Mouse (Mus musculus) embryonic facial prominence, embryonic 12.5 days (tissue): ENCODE results near the gene Dlg1. TPM values are rescaled to one million over a fixed set of nuclear protein-coding genes. Genes with fewer than 3 reads are reported as not detected.

ENCODE experiments used
- ATAC-seq: fragments of 200-750 bp; cut with Nextera tagmentation; 2 replicates; pipeline ENCODE4 v1.8.0; 2017; ENCODE audit not compliant: insufficient number of reproducible peaks, insufficient read depth, low FRiP score, low TSS enrichment
- H3K27ac ChIP-seq: fragments of 300-500 bp; sonication (generic); 2 replicates; pipeline ENCODE4 v1.5.1; 2016; ENCODE audit warnings: mild to moderate bottlenecking
- H3K27me3 ChIP-seq: fragments of 300-500 bp; sonication (generic); 2 replicates; pipeline ENCODE4 v1.6.1; 2016; ENCODE audit warnings: mild to moderate bottlenecking, moderate library complexity
- H3K36me3 ChIP-seq: fragments of 300-500 bp; sonication (generic); 2 replicates; pipeline ENCODE4 v1.6.1; 2016; ENCODE audit warnings: mild to moderate bottlenecking
- H3K4me1 ChIP-seq: fragments of 300-500 bp; sonication (generic); 2 replicates; pipeline ENCODE4 v1.6.1; 2016
- H3K4me2 ChIP-seq: fragments of 300-500 bp; sonication (generic); replicated peaks from 2 replicates; pipeline ENCODE4 v1.6.1; 2016; ENCODE audit warnings: mild to moderate bottlenecking, moderate library complexity
- H3K4me3 ChIP-seq: fragments of 300-500 bp; sonication (generic); 2 replicates; pipeline ENCODE4 v1.5.1; 2016; ENCODE audit warnings: mild to moderate bottlenecking
- H3K9ac ChIP-seq: fragments of 300-500 bp; sonication (generic); 2 replicates; pipeline ENCODE4 v1.6.1; 2016; ENCODE audit warnings: mild to moderate bottlenecking, moderate library complexity
- H3K9me3 ChIP-seq: fragments of 300-500 bp; sonication (generic); 2 replicates; pipeline ENCODE4 v1.6.1; 2016; ENCODE audit warnings: mild to moderate bottlenecking, moderate library complexity
- WGBS: fragments of 180-500 bp; shearing (Covaris S2); methylation state at CpG from one replicate; pipeline ENCODE4 v1.1.7; 2016; 5-methylcytosine and 5-hydroxymethylcytosine counted together
- polyA plus RNA-seq: library from polyadenylated mRNA; unstranded; fragments of >200 nt; fragmentation: Nextera tagmentation; extraction: Ambion mirVana; gene quantifications from 2 replicates; pipeline ENCODE4 v1.2.1, GENCODE M21; 2016

Dlg1 gene
- polyA plus RNA-seq, result 39.1 and 43.5 TPM in 2 replicates

DNA sequence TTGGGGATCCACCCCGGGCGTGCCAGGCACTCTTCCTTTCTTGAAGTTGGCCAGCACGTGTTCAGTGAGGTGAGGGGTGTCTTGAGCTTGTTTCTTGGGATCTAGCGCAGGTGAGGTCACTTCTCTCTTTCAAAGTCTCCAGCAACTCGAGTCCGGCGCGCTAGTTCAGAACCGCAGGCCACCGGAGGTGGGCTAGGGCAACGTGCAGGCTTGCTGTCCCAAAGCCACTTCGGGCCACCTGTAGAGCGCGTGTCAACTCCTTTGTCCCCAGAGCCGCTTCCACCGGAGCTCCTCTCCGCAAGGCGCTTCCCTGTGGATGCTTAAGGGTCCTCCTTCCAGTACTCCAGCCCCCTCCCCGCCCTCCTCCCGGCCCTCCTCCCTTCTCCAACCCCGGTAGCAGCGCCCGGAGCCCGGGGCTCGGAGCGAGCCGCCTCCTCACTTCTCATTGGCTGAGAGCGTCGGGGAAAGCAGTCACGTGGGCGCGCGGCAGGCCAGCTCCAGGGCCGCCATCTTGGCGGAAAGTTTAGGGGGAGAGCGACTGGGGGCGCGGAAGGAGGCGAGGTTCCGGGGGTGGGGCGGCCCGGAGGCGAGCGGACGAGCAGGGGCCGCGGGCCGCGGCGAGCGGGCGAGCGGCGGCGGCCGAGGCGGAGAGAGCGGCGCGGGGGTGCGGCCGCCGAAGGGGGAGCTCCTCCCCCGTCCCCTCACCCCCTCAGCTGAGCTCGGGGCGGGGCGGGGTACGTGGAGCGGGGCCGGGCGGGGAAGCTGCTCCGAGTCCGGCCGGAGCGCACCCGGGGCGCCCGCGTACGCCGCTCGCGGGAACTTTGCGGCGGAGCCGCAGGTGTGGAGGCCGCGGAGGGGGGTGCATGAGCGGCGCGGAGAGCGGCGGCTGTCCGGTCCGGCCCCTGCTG lies at the start of gene Dlg1:
Gene Dlg1, plus strand, starts transcription at position 65 of the 908 bp plus-strand sequence.
- ATAC-seq, result peak; percentile 97
- Histone ChIP-seq H3K4me2 (peak within 1 kb of the TSS; percentile 75), H3K9me3 (no peaks in the 10 kb centered on the region), H3K36me3 (peaks cover 14% of the 10 kb centered on the region), H3K9ac (peak within 1 kb of the TSS; percentile 86), H3K4me1 (peaks cover 16% of the 10 kb centered on the region), H3K27ac (peak within 1 kb of the TSS; percentile 96), H3K4me3 (peak within 1 kb of the TSS; percentile 81), H3K27me3 (no peaks in the 10 kb centered on the region)
- under 1% methylated on average over 87 of the region's 95 CpGs for WGBS

DNA sequence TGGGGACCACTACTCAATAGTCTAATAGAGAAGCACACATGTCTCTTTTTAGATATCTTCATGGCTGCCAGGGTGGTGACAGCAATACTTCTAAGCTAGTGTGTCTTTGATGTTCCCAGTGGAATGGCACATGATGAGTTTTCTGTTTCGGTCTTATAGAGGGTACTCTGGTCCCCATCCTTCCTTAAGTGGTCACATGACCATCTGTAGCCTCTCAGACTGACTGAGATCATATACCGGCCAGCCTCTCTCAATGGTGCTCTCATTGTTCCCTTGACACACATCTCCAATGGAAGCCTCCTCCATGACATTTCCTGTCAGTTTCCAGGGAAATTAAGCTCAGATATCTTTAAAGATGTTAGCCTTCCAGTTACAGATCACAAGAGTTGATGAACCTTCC lies 46.9 kb upstream of the Dlg1 start:
- 79% methylated on average over 2 of the region's 2 CpGs for WGBS
- no peaks in the 10 kb centered on the region for H3K9me3 ChIP-seq
- H3K4me1 ChIP-seq, result peaks cover 28% of the 10 kb centered on the region; the same call in 1 of the 2 replicates
- H3K4me2 ChIP-seq, result no peak overlapping the region
- no peaks in the 10 kb centered on the region for H3K27me3 ChIP-seq
- no peaks in the 10 kb centered on the region for H3K36me3 ChIP-seq
- H3K27ac ChIP-seq, result no peak overlapping the region
- H3K9ac ChIP-seq, result no peak overlapping the region
- no peak overlapping the region for H3K4me3 ChIP-seq
- no peak for ATAC-seq

DNA sequence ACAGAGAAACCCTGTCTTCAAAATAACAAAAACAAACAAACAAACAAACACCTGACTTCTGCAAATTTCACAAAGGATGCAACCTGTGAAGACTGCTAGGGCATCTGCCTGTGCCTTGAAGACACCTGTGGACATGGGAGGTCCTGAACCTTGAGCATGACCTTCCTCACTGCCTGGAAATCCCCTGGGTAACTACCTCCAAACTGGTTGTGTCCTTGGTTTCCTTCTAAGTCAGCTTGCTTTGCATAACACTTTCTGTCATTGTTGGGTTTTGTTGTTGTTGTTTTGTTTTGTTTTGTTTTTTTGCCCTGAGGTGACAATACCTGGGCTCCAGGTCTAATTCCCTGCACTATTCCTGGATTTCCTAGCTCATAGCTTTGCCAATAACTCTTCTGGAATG lies 46.1 kb upstream of the Dlg1 start:
- no peaks in the 10 kb centered on the region for H3K36me3 ChIP-seq
- H3K4me1 ChIP-seq, result peaks cover 28% of the 10 kb centered on the region; the same call in 1 of the 2 replicates
- peak overlapping the region; percentile 91; the same call in 1 of the 2 replicates for H3K27ac ChIP-seq
- ATAC-seq, result no peak
- H3K9me3 ChIP-seq, result no peaks in the 10 kb centered on the region
- no peak overlapping the region for H3K4me3 ChIP-seq
- H3K27me3 ChIP-seq, result no peaks in the 10 kb centered on the region
- H3K4me2 ChIP-seq, result no peak overlapping the region
- no peak overlapping the region for H3K9ac ChIP-seq

DNA sequence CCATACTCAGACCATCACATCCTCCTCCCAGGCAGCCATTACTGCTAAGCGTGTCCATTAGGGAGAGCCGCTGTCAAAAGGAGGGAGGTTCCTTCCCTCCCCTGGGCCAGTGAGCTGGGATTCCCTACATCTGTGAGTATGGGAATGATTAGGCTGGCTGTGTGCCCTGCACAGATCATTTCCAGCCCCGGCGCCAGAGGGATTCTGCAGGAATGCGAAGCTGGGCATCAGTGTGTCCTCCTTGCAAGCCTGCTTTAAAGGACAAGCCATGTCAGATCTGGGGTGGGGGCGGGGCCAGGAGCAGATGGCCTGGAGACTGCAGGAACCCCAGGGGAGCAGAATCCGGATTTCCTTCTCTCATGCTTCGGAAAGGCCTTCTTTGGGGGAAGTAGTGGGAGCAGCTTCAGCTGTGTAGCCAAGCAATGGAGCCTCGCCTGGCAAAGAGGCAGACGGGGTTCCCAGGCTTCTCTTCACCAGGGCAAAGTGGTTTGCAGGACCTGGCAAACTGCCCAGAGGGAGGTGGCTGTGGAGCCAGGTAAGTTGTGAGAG lies 45.3 kb upstream of the Dlg1 start:
- Histone ChIP-seq H3K4me3 (peak overlapping the region; percentile 19), H3K4me2 (peak overlapping the region; percentile 45), H3K27ac (peak overlapping the region; percentile 91), H3K27me3 (no peaks in the 10 kb centered on the region), H3K9me3 (no peaks in the 10 kb centered on the region), H3K36me3 (no peaks in the 10 kb centered on the region), H3K9ac (peak overlapping the region; percentile 29; the same call in 1 of the 2 replicates), H3K4me1 (peaks cover 28% of the 10 kb centered on the region; the same call in 1 of the 2 replicates)
- ATAC-seq, result peak; percentile 82
- WGBS, result 5% methylated on average over 10 of the region's 10 CpGs

DNA sequence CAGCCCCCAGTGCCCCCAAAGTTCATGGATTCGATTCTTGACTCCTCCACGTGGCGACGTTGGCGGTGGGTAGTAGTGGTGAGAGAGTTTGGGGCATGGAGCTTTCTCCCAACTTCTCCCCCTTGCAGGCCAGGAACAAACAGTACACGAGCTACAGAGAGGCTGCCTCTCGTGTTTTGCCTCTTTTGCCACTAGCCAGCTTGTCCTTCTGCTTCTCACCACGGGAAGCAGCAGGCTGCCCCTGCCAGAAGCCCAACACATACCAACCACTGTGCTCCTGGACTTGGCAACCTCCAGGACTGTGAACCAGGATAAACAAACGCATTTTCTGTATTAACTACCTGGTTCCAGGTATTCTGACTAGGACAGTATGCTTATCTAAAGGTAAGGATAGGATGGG lies 44.6 kb upstream of the Dlg1 start:
- no peak overlapping the region for H3K9ac ChIP-seq
- peak overlapping the region; percentile 91 for H3K27ac ChIP-seq

DNA sequence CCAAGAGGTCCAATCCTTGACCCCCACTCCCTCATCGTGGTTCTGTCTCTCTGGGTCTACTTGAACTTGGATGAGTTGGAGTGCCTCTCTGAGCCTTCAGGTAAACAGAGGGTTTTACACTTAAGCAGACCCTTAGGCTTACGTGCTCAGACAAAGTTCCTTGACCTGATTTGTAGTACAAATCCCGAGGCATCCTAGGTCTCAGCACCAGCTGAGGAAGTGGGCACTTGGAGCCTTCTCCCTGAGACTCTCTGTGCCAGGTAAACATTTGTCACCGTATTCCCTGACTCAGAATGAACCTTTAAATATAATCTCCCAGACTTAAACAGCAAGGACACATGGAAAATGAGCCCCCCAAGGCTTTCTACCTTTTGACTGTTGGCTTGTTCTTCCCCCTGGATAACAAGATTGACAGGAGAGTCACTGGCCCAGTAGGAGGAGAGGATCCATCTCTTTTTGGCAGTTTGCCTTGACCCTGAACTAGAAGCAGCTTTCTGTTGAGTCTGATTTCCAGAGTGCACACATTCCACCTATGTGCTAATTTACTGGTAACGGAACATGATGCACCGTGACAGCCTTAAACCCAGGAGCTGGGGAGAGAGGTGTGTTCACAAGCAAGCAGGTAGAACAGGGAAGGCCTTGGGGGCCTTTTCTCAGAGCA lies 43.4 kb upstream of the Dlg1 start:
- H3K27me3 ChIP-seq, result no peaks in the 10 kb centered on the region
- no peak overlapping the region for H3K4me3 ChIP-seq
- 72% methylated on average over 6 of the region's 6 CpGs for WGBS
- H3K4me2 ChIP-seq, result 0 out of 2 replicates have a peak overlapping the region, but pooled peaks have one; percentile 0
- H3K9me3 ChIP-seq, result no peaks in the 10 kb centered on the region
- no peak overlapping the region for H3K9ac ChIP-seq
- H3K36me3 ChIP-seq, result no peaks in the 10 kb centered on the region
- no peak for ATAC-seq
- peak overlapping the region; percentile 23; the same call in 1 of the 2 replicates for H3K27ac ChIP-seq
- H3K4me1 ChIP-seq, result peaks cover 28% of the 10 kb centered on the region; the same call in 1 of the 2 replicates

More for the DNA sequence above, 44.6 kb upstream of the Dlg1 start:
- Histone ChIP-seq H3K27me3 (no peaks in the 10 kb centered on the region), H3K4me1 (peaks cover 28% of the 10 kb centered on the region; the same call in 1 of the 2 replicates), H3K4me3 (peak overlapping the region; percentile 19; the same call in 1 of the 2 replicates), H3K36me3 (no peaks in the 10 kb centered on the region), H3K9me3 (no peaks in the 10 kb centered on the region), H3K4me2 (peak overlapping the region; percentile 45)
- ATAC-seq, result no peak
- 60% methylated on average over 9 of the region's 9 CpGs for WGBS

DNA sequence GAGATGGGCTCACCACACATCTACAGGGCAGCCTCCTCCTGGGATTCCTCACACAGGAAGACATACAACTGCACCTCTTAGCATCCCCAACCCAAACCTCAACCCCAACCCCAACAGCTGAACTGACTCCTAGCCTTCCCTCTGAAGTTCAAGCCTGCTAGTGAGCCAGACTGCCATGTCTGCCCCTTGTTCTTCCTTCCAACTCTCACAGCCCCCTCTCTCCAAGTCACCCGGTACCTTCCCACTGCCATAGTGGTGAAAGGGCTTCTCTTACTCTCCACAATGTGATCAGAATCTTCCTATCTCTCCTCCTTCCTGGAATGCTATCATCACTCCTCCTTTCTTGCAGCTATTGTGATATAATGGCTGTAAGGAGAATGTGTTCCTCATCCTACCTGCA lies 40.9 kb upstream of the Dlg1 start:
- WGBS, result 92% methylated on average over 1 of the region's 1 CpGs
- no peaks in the 10 kb centered on the region for H3K9me3 ChIP-seq
- no peak overlapping the region for H3K27ac ChIP-seq
- ATAC-seq, result no peak
- H3K4me2 ChIP-seq, result no peak overlapping the region
- no peak overlapping the region for H3K9ac ChIP-seq
- peaks cover 26% of the 10 kb centered on the region; the same call in 1 of the 2 replicates for H3K4me1 ChIP-seq
- no peaks in the 10 kb centered on the region for H3K36me3 ChIP-seq
- no peak overlapping the region for H3K4me3 ChIP-seq
- H3K27me3 ChIP-seq, result no peaks in the 10 kb centered on the region; the same call in 1 of the 2 replicates

DNA sequence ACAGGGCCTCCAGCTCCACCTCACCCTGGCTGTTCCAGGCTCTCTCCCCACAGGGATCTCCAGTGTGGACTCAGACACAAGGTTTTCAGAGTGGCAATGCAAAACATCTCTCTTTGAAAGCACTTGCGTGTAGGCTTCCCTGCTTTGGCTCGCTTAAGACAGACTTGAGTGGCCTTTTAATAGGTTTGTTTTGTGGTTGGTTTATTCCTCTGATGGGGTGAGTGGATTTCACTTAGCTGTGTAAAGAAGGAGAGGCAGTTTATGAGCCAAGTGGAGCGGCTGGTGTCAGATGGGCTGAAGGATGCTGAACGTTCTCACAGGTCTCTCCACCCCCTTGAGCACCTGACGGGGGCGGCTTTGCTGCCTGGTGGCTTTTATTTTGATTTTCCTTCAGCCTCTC lies 40.1 kb upstream of the Dlg1 start:
- no peaks in the 10 kb centered on the region for H3K36me3 ChIP-seq
- H3K4me1 ChIP-seq, result peaks cover 19% of the 10 kb centered on the region; the same call in 1 of the 2 replicates
- no peaks in the 10 kb centered on the region for H3K9me3 ChIP-seq
- no peaks in the 10 kb centered on the region; the same call in 1 of the 2 replicates for H3K27me3 ChIP-seq
- WGBS, result 82% methylated on average over 6 of the region's 6 CpGs
- no peak for ATAC-seq
- no peak overlapping the region for H3K4me2 ChIP-seq
- H3K9ac ChIP-seq, result no peak overlapping the region
- H3K4me3 ChIP-seq, result no peak overlapping the region
- H3K27ac ChIP-seq, result no peak overlapping the region

DNA sequence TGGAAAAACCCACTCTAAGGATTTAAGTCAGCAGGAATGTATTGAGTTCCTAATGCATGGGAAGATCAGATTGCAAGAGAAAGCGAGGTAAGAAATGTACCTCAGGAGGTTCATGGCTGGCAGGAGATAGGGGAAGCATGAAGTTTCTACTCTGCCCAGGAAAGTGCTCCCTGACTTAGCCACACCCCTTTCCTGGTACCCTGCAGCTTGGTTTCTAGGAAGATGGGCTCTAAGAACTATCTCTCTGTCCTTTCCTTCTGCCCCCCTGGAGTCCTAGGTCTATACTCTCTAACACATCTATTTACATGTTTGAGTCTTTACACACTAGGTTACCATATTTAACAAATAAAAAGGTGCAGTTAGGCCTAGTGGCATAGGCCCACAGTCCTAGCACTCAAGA lies 38.5 kb upstream of the Dlg1 start:
- 52% methylated on average over 1 of the region's 1 CpGs for WGBS
- ATAC-seq, result no peak

DNA sequence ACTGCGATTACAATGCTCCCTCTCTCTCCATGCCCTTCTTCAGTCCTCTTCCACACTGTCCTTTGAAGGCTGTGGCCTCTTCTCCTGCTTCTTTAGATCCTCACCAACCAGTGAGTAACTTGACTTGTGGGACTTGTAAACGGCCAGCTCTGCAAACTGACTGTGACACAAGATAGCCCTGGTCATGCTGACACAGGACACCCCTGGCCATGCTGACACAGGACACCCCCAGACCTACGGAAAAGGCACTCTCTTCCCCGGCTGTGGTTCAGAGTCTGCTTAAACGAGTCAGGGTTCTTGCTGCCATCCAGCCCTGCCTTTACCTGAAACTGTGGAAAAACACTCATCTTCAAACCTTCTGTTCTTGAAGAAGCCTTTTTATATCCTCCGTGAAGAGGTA lies 36.9 kb upstream of the Dlg1 start:
- no peak overlapping the region for H3K4me3 ChIP-seq

More for the DNA sequence above, 38.5 kb upstream of the Dlg1 start:
- no peaks in the 10 kb centered on the region; the same call in 1 of the 2 replicates for H3K27me3 ChIP-seq
- H3K4me1 ChIP-seq, result peaks cover 12% of the 10 kb centered on the region; the same call in 1 of the 2 replicates
- no peak overlapping the region for H3K27ac ChIP-seq
- H3K4me3 ChIP-seq, result no peak overlapping the region
- H3K9me3 ChIP-seq, result no peaks in the 10 kb centered on the region
- H3K4me2 ChIP-seq, result no peak overlapping the region
- no peak overlapping the region for H3K9ac ChIP-seq
- H3K36me3 ChIP-seq, result no peaks in the 10 kb centered on the region

DNA sequence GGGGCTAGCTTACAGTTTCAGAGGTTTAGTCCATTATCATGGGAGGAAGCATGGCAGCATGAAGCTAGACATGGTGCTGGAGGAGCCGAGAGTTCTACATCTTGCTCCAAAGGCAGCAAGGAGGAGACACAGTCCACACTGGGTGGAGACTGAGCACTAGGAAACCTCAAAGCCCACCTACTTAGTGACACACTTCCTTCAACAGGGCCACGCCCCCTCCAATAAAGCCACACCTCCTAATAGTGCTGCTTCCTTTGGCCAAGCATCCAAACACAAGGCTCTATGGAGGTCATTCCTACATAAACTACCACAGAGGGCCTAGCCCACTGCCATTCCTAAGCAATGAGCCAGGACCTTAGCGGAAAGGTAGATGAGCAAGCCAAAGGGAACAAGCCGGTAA lies 32.9 kb upstream of the Dlg1 start:
- no peaks in the 10 kb centered on the region for H3K36me3 ChIP-seq
- H3K9ac ChIP-seq, result no peak overlapping the region
- no peak overlapping the region for H3K27ac ChIP-seq
- no peak for ATAC-seq
- no peaks in the 10 kb centered on the region; the same call in 1 of the 2 replicates for H3K27me3 ChIP-seq
- H3K4me1 ChIP-seq, result peaks cover 13% of the 10 kb centered on the region; the same call in 1 of the 2 replicates
- H3K4me3 ChIP-seq, result no peak overlapping the region
- 93% methylated on average over 4 of the region's 4 CpGs for WGBS
- H3K4me2 ChIP-seq, result no peak overlapping the region
- H3K9me3 ChIP-seq, result no peaks in the 10 kb centered on the region

More for the DNA sequence above, 36.9 kb upstream of the Dlg1 start:
- Histone ChIP-seq H3K27me3 (no peaks in the 10 kb centered on the region; the same call in 1 of the 2 replicates), H3K9ac (no peak overlapping the region), H3K36me3 (no peaks in the 10 kb centered on the region), H3K4me1 (peaks cover 11% of the 10 kb centered on the region; the same call in 1 of the 2 replicates), H3K4me2 (no peak overlapping the region), H3K9me3 (no peaks in the 10 kb centered on the region), H3K27ac (no peak overlapping the region)
- no peak for ATAC-seq
- WGBS, result 74% methylated on average over 6 of the region's 6 CpGs
